Mouse (Mus musculus): Measurements from ENCODE around the gene Spaca1. TPM values are rescaled to one million over a fixed set of nuclear protein-coding genes. Genes with fewer than 3 reads are reported as not detected.

Gene Spaca1
- 0.61 and 1.6 TPM in 2 replicates for polyA plus RNA-seq (2012; ENCODE audit: low replicate concordance)

DNA sequence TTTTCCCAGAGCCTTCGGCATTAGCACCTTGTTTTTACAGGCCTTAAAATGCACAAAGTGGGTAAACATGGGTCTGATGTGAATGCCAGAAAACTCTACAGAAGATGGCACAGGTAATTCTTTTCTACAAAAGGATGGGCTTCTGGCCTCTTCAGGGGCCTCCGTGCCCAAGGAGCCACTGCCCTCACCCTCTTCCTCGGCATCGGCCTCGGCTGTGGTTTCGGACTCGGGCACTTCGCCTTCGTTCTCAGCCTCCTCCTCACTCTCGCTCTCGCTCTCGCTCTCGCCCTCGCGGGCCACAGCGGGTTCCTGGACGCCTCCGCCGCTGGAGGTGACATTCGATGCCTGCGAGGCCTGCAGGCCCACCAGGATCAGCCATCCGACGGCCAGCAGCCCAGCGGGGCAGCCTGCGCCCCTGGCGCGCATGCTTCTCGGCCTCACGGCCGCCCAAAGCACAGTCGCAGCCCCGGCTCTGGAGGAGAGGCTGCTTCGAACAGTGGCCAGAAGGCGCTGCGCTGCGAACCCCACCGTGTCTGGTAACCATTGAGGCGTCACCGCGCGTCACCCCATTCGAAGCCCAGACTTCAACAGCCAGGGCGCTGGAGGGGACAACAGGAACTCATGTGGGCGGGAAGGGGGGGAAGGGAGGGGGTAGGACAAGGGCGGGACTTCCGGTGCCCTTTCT is at the start of gene Spaca1:
Spaca1 (minus strand) TSS at position 621 of the 685 bp plus-strand sequence.

Other genes starting within 250 kb of the Spaca1 start
- gene Cnr1, start 125.6 kb downstream of the Spaca1 start, polyA plus RNA-seq (2012; ENCODE audit: low replicate concordance) = 0.04 and 0.16 TPM in 2 replicates